Mouse (Mus musculus): ENCODE measurements at regions not wholly inside any gene's neighbourhood (a gene's known extent, or its start where the extent isn't known, plus 50 kb on each side); places are given as distances from the start of the nearest gene placed in this dataset.

- TF ChIP-seq CTCF (IDR thresholded peaks at IDR 0.05; ENCODE audit: low read depth, low read length), result no peak
- TF ChIP-seq POLR2A (IDR thresholded peaks at IDR 0.05; ENCODE audit: insufficient read depth, low read length), result no peak
These were observed 588.0 kb upstream of the Cypt12 start for GRCm38 (mm10) chr3:17360253-17360652.
